Mouse (Mus musculus): ENCODE data around the gene Ccdc186. TPM values are rescaled to one million over a fixed set of nuclear protein-coding genes. Genes with fewer than 3 reads are reported as not detected.

The Ccdc186 gene
- polyA plus RNA-seq, 1 experiment, result 24.4 TPM

DNA sequence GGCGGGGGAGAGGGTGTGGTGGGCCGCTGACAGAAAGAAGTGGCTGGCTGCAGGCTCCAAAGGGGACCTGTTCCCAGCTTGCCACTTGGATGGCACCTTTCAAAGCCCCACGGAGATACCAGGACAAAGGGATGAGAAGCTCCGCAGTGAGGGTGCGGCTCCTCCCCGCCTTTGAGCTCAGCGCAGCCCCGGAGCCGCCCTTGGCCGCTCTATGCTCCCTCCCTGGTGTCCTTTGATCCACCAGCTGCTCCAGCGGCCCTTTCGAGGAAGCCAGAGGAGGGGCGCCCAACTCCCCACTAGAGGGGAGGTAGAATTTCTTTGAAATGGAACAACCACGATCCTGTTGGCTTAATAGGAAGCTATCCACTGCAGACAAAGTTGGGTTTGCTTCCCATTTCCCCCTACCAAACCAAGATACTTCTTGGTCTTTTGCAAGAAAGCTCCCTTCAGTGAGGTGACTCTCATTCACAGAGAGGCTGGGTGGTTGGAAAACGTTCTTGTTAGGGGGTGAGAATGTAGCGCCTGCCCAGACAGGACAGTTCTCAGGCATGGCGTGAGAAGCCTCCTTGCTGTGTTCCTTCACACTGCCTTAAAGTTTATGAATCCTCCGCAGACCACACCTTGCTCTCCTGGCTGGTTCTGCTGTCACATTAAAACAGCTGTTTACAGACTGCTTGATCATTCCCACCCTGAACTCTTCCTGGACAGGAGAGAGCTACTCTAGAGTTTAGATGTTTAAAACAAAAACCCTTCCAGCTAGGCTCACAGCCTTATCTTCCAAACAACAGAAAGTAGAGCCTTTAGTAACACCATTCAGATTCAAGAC is 45.9 kb downstream of the Ccdc186 start:
- Histone ChIP-seq H3K27me3 (ENCODE audit: control insufficient read depth, insufficient read depth, low read length) (no peaks in the 10 kb centered on the region), H3K4me1 (ENCODE audit: control insufficient read depth, insufficient read depth, low read length) (no peaks in the 10 kb centered on the region), H3K4me3 (replicated peaks; ENCODE audit: insufficient read depth, low read depth, low read length) (no peak overlapping the region), H3K27ac (ENCODE audit: insufficient read depth, low read length) (no peak overlapping the region)
- TF ChIP-seq CTCF (IDR thresholded peaks at IDR 0.05; ENCODE audit: borderline replicate concordance, insufficient read depth, low read depth, low read length) (no peak), POLR2A (IDR thresholded peaks at IDR 0.05; ENCODE audit: borderline replicate concordance, insufficient read depth, low read length) (no peak)
- 30% methylated on average over 18 of the region's 18 CpGs for WGBS
- no peak for DNase-seq

DNA sequence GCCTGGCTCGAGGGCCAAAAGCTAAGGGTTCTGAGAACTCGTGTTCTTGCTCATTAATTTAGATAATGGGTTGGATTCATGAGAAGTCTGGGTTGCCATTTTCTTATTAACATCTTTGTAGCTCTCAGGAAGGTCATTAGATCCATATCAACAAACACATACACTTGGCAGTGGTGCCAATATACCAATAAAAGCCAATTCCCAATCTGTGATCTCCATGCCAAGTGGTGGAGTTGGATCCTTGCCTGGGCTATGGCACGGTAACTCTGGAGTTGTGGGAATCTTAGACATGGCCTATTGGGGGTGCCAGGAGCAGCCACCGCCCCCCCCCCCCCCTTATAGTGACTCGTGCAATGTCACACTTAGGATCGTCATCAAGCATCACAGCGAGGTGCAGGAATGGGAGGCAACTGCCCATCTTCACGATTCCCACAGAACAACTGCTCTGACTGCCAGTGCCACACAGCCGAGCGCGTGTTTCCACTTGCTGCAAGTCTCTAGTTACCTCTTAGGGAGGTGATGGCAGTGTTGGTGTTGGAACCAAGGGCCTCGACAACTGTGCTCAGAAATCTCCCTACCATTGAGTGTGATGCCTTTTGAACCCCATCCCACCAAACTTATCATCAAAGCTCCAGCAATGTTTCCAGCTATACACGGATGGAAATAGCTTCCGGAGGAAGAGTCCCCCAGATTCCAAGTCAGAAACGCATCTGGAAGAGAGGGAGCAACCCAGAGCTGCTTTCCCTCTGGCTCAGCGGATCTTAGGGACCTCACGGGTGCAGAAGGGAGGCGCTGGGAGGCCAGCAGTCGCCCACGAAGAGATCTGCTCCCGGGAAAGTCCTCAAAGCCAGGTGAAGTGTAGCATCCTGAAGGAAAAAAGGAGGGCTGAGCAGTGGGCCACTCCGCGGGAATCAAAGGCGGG is 46.8 kb downstream of the Ccdc186 start:
- no peak overlapping the region for H3K4me3 ChIP-seq (replicated peaks; ENCODE audit: insufficient read depth, low read depth, low read length)
- WGBS, result 39% methylated on average over 24 of the region's 24 CpGs
- no peak for DNase-seq
- no peak overlapping the region for H3K27ac ChIP-seq (ENCODE audit: insufficient read depth, low read length)
- H3K27me3 ChIP-seq (ENCODE audit: control insufficient read depth, insufficient read depth, low read length), result no peaks in the 10 kb centered on the region
- H3K4me1 ChIP-seq (ENCODE audit: control insufficient read depth, insufficient read depth, low read length), result no peaks in the 10 kb centered on the region
- TF ChIP-seq CTCF (IDR thresholded peaks at IDR 0.05; ENCODE audit: borderline replicate concordance, insufficient read depth, low read depth, low read length), result no peak
- TF ChIP-seq POLR2A (IDR thresholded peaks at IDR 0.05; ENCODE audit: borderline replicate concordance, insufficient read depth, low read length), result no peak

DNA sequence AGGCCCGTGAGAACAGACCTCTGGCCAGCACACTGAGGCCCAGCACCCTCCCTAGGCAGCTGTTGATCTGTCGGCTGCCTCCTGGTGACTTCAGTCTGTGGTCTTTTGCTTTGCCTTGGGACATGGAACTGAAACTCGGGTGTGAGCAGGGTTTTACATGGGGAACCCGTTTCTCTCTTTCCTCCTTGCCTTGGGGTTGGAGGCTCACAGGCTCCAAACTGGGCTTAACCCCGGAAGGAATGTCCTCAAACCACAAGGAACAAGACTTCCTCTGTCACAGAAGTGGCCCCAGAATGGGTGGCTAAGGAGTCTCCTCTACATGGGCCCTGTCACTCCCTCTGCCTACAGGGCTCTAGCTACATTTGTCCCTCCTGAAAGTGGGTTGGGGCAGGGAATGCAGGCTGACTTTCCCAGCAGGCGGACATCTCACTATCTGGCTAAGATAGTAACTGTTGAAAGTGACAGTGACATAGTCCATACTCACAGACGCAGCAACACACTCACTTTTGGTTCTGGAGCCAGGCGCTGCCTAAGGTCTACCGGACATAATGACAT is 47.5 kb downstream of the Ccdc186 start:
- no peaks in the 10 kb centered on the region for H3K27me3 ChIP-seq (ENCODE audit: control insufficient read depth, insufficient read depth, low read length)
- no peak overlapping the region for H3K27ac ChIP-seq (ENCODE audit: insufficient read depth, low read length)
- TF ChIP-seq POLR2A (IDR thresholded peaks at IDR 0.05; ENCODE audit: borderline replicate concordance, insufficient read depth, low read length) (no peak), CTCF (IDR thresholded peaks at IDR 0.05; ENCODE audit: borderline replicate concordance, insufficient read depth, low read depth, low read length) (no peak)
- DNase-seq, result no peak
- H3K4me3 ChIP-seq (replicated peaks; ENCODE audit: insufficient read depth, low read depth, low read length), result no peak overlapping the region
- no peaks in the 10 kb centered on the region for H3K4me1 ChIP-seq (ENCODE audit: control insufficient read depth, insufficient read depth, low read length)
- 79% methylated on average over 9 of the region's 9 CpGs for WGBS

DNA sequence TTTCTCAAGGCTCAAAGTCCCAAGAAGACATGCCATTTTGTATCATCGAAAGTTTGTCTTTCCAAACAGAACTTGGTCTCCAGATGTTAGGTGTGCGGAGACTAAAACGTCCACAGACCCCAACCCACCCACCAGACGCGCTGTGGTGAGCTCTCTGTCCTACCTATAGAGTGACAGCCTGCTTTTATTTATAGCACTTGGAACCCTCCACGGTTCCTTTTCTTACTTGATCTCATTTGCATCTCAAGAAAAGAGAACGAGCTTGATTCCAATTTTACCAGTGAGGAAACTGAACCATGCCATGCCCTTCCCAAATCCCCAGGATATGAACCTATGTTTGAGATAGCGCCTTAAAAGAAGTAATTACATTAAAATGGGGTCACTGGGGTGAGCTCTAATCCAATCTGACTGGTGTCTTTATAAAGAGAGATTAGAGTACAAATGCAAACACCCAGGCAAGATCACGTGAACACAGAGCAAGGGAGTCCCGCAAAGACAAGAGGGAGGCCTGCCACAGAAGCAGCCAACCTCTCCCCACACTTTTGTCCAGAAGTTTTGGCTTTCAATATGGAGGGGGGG is 48.5 kb downstream of the Ccdc186 start:
- no peaks in the 10 kb centered on the region for H3K4me1 ChIP-seq (ENCODE audit: control insufficient read depth, insufficient read depth, low read length)
- H3K27ac ChIP-seq (ENCODE audit: insufficient read depth, low read length), result no peak overlapping the region
- WGBS, result 63% methylated on average over 10 of the region's 10 CpGs
- DNase-seq, result no peak
- no peaks in the 10 kb centered on the region for H3K27me3 ChIP-seq (ENCODE audit: control insufficient read depth, insufficient read depth, low read length)
- H3K4me3 ChIP-seq (replicated peaks; ENCODE audit: insufficient read depth, low read depth, low read length), result no peak overlapping the region
- TF ChIP-seq POLR2A (IDR thresholded peaks at IDR 0.05; ENCODE audit: borderline replicate concordance, insufficient read depth, low read length), result no peak
- no peak for TF ChIP-seq CTCF (IDR thresholded peaks at IDR 0.05; ENCODE audit: borderline replicate concordance, insufficient read depth, low read depth, low read length)

DNA sequence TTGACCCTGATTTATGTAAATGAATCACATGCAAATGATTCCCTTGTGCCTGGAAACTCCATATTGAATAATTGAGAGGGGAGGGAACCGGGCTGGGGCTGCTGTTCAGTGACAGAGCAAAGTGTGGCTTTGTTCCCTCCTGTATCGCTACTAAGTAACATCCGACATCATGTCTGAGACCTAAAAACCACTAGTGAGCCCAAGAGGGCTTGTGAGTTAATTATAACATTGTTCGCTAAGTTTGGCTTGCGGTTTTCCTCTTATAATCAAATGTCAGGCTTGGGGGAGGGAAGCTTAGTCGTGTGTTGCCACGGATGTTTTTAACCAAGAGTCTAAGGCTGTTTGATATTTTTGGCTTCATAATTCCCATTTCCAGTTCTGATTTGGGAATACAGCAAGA is 49.8 kb downstream of the Ccdc186 start:
- TF ChIP-seq POLR2A (IDR thresholded peaks at IDR 0.05; ENCODE audit: borderline replicate concordance, insufficient read depth, low read length) (no peak), CTCF (IDR thresholded peaks at IDR 0.05; ENCODE audit: borderline replicate concordance, insufficient read depth, low read depth, low read length) (no peak)
- 84% methylated on average over 7 of the region's 7 CpGs for WGBS
- DNase-seq, result no peak
- Histone ChIP-seq H3K4me1 (ENCODE audit: control insufficient read depth, insufficient read depth, low read length) (no peaks in the 10 kb centered on the region), H3K27me3 (ENCODE audit: control insufficient read depth, insufficient read depth, low read length) (no peaks in the 10 kb centered on the region), H3K27ac (ENCODE audit: insufficient read depth, low read length) (no peak overlapping the region), H3K4me3 (replicated peaks; ENCODE audit: insufficient read depth, low read depth, low read length) (no peak overlapping the region)

DNA sequence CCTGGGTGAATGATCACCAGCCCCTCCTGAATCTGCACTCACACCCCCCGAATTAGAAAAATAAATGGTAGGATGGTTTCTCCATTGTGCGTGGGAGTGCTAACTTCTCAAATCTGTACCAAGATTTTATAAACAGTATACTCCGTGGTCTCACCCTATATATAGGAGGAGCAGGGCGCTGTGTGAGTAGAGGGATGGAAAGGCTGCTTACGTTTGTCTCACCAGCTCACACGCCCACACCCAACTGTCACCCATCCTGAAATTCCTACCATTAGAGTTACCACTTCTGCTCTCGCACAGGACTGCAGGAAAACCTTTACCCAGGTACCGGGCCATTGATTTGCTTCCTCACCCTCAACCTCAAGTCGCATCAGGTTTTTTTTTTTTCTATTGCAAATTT is 53.0 kb downstream of the Ccdc186 start:
- no peak for DNase-seq
- TF ChIP-seq CTCF (IDR thresholded peaks at IDR 0.05; ENCODE audit: borderline replicate concordance, insufficient read depth, low read depth, low read length) (no peak), POLR2A (IDR thresholded peaks at IDR 0.05; ENCODE audit: borderline replicate concordance, insufficient read depth, low read length) (no peak)
- H3K27ac ChIP-seq (ENCODE audit: insufficient read depth, low read length), result no peak overlapping the region
- no peak overlapping the region for H3K4me3 ChIP-seq (replicated peaks; ENCODE audit: insufficient read depth, low read depth, low read length)
- no peaks in the 10 kb centered on the region for H3K27me3 ChIP-seq (ENCODE audit: control insufficient read depth, insufficient read depth, low read length)
- 95% methylated on average over 9 of the region's 9 CpGs for WGBS
- H3K4me1 ChIP-seq (ENCODE audit: control insufficient read depth, insufficient read depth, low read length), result no peaks in the 10 kb centered on the region

DNA sequence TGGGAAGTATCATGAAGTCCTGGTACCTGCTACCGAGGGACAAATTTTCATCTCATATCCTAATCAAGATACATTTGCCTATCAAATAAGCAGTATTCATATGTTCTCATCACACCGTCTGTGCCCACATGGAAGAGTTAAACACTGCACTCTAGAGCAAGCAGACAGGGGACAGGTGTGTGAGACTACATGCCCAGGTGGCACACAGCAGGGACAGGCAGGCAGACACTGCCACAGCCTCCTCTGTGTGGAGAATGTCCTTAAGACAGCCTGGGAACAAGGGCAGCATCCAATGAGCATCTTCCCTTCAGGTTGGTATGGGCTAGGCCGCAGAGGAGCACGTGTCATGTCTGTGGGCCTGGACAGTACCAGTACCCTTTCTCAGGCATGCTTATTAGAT is 59.3 kb downstream of the Ccdc186 start:
- WGBS, result 21% methylated on average over 4 of the region's 4 CpGs
- TF ChIP-seq CTCF (IDR thresholded peaks at IDR 0.05; ENCODE audit: borderline replicate concordance, insufficient read depth, low read depth, low read length) (peak; percentile 16; the same call in 1 of the 2 replicates), POLR2A (IDR thresholded peaks at IDR 0.05; ENCODE audit: borderline replicate concordance, insufficient read depth, low read length) (no peak)
- Histone ChIP-seq H3K4me3 (replicated peaks; ENCODE audit: insufficient read depth, low read depth, low read length) (no peak overlapping the region), H3K4me1 (ENCODE audit: control insufficient read depth, insufficient read depth, low read length) (peaks cover 7% of the 10 kb centered on the region), H3K27ac (ENCODE audit: insufficient read depth, low read length) (no peak overlapping the region), H3K27me3 (ENCODE audit: control insufficient read depth, insufficient read depth, low read length) (no peaks in the 10 kb centered on the region)
- DNase-seq, result peak; percentile 23 to 56
